Mouse (Mus musculus) liver, embryonic 14.5 days (tissue): ENCODE results near the gene Vwce. TPM values are rescaled to one million over a fixed set of nuclear protein-coding genes. Genes with fewer than 3 reads are reported as not detected.
A peak's percentile ranks its signal among the peaks of the same experiment; 100 is the strongest.

ENCODE experiments used
- ATAC-seq: fragments of 200-750 bp; cut with Nextera tagmentation; 2 replicates; pipeline ENCODE4 v1.8.0; 2017; ENCODE audit warnings: moderate number of reproducible peaks, mild to moderate bottlenecking, moderate library complexity; ENCODE audit not compliant: insufficient read depth
- DNase-seq, 3 experiments: peaks; one replicate each; pipeline ENCODE4 v3.0.0-alpha.2; 2012 to 2013; ENCODE audit warnings: low read depth in 3 of 3, low spot score in 3 of 3
- H3K27ac ChIP-seq: fragments of 300-500 bp; sonication (generic); 2 replicates; pipeline ENCODE4 v1.5.1; 2014; ENCODE audit warnings: moderate library complexity, mild to moderate bottlenecking, control low read depth, inconsistent platforms
- H3K27me3 ChIP-seq: fragments of 300-500 bp; sonication (generic); 2 replicates; pipeline ENCODE4 v1.6.1; 2014; ENCODE audit warnings: mild to moderate bottlenecking, low read length, moderate library complexity; ENCODE audit not compliant: control insufficient read depth, insufficient read depth
- H3K36me3 ChIP-seq: fragments of 300-500 bp; sonication (generic); replicated peaks from 2 replicates; pipeline ENCODE4 v1.6.1; 2014; ENCODE audit warnings: low read depth; ENCODE audit not compliant: control insufficient read depth, insufficient read depth
- H3K4me1 ChIP-seq, 2 experiments: fragments of 200-500 bp in 1 of 2; fragments of 300-500 bp in 1 of 2; sonication (generic) in 1 of 2; replicated peaks; 2 replicates each; pipeline ENCODE4 v1.6.1; 2012 to 2014; ENCODE audit warnings: antibody characterized with exemption in 1 of 2, inconsistent platforms in 1 of 2, low read length in 1 of 2; ENCODE audit not compliant: control insufficient read depth in 2 of 2, insufficient read depth in 2 of 2
- H3K4me2 ChIP-seq: fragments of 300-500 bp; sonication (generic); 2 replicates; pipeline ENCODE4 v1.6.1; 2014; ENCODE audit warnings: low read depth, mild to moderate bottlenecking, control low read depth, moderate library complexity
- H3K4me3 ChIP-seq, 2 experiments: fragments of 200-500 bp in 1 of 2; fragments of 300-500 bp in 1 of 2; sonication (generic) in 1 of 2; 2 replicates each; pipeline ENCODE4 v1.5.1; 2012 to 2014; ENCODE audit warnings: low read depth in 2 of 2, low read length in 2 of 2, mild to moderate bottlenecking in 2 of 2, control low read depth in 1 of 2, inconsistent platforms in 1 of 2, moderate library complexity in 1 of 2; ENCODE audit not compliant: insufficient read depth in 1 of 2
- H3K9ac ChIP-seq: fragments of 300-500 bp; sonication (generic); replicated peaks from 2 replicates; pipeline ENCODE4 v1.6.1; 2014; ENCODE audit warnings: mild to moderate bottlenecking, control low read depth, moderate library complexity
- H3K9me3 ChIP-seq: fragments of 300-500 bp; sonication (generic); 2 replicates; pipeline ENCODE4 v1.6.1; 2016; ENCODE audit warnings: low read length, mixed read lengths; ENCODE audit not compliant: control insufficient read depth
- CTCF ChIP-seq: IDR thresholded peaks from 2 replicates; pipeline ENCODE4 v1.5.1; 2016; ENCODE audit warnings: antibody characterized with exemption, low read depth, control low read depth
- EP300 ChIP-seq: IDR thresholded peaks from 2 replicates; pipeline ENCODE4 v1.6.1; 2016; ENCODE audit warnings: antibody characterized with exemption, low read depth
- WGBS: fragments of 180-500 bp; shearing (Covaris S2); extraction: QIAGEN DNeasy Blood & Tissue Kit; methylation state at CpG from one replicate; pipeline ENCODE4 v1.1.7; 2014; ENCODE audit not compliant: insufficient replicate concordance; 5-methylcytosine and 5-hydroxymethylcytosine counted together
- polyA plus RNA-seq, 2 experiments: library from polyadenylated mRNA; depleted of rRNA in 1 of 2; stranded (reverse) in 1 of 2; unstranded in 1 of 2; fragments of >200 nt; fragmentation: Nextera tagmentation in 1 of 2; extraction: Ambion mirVana in 1 of 2; gene quantifications; 2 replicates each; pipeline versions ENCODE4 v1.2.1 to v1.2.3; 2012 to 2014

Gene Vwce
- polyA plus RNA-seq, 2 experiments = 5.4 to 6.7 TPM

GRCm38 (mm10) chr19:10712646-10713045 is 78.6 kb downstream of the Vwce start:
- 81% methylated on average over 12 of the region's 12 CpGs for WGBS
- H3K27ac ChIP-seq = no peak overlapping the region
- no peaks in the 10 kb centered on the region for H3K27me3 ChIP-seq
- no peaks in the 10 kb centered on the region for H3K9me3 ChIP-seq
- H3K9ac ChIP-seq = no peak overlapping the region
- TF ChIP-seq CTCF (no peak), EP300 (no peak)
- H3K4me3 ChIP-seq = no peak overlapping the region
- H3K4me1 ChIP-seq = no peaks in the 10 kb centered on the region
- H3K36me3 ChIP-seq = peaks cover 18% of the 10 kb centered on the region
- ATAC-seq (no peak), DNase-seq (no peak)
- no peak overlapping the region for H3K4me2 ChIP-seq

GRCm38 (mm10) chr19:10713551-10713950 is 79.5 kb downstream of the Vwce start:
- no peak for DNase-seq
- Histone ChIP-seq H3K27me3 (no peaks in the 10 kb centered on the region), H3K27ac (no peak overlapping the region), H3K4me2 (no peak overlapping the region), H3K4me3 (no peak overlapping the region), H3K36me3 (peaks cover 18% of the 10 kb centered on the region), H3K9me3 (no peaks in the 10 kb centered on the region), H3K4me1 (no peaks in the 10 kb centered on the region), H3K9ac (no peak overlapping the region)
- no peak for ATAC-seq
- WGBS = 82% methylated on average over 10 of the region's 10 CpGs
- TF ChIP-seq EP300 (no peak), CTCF (no peak)

GRCm38 (mm10) chr19:10714168-10714567 is 80.2 kb downstream of the Vwce start:
- DNase-seq (no peak), ATAC-seq (no peak)
- Histone ChIP-seq H3K27me3 (no peaks in the 10 kb centered on the region), H3K27ac (no peak overlapping the region), H3K9me3 (no peaks in the 10 kb centered on the region), H3K36me3 (peaks cover 18% of the 10 kb centered on the region), H3K9ac (no peak overlapping the region), H3K4me3 (no peak overlapping the region), H3K4me2 (no peak overlapping the region), H3K4me1 (no peaks in the 10 kb centered on the region)
- no peak for TF ChIP-seq EP300
- TF ChIP-seq CTCF = no peak
- WGBS = 73% methylated on average over 6 of the region's 6 CpGs

GRCm38 (mm10) chr19:10714682-10715475 is 80.9 kb downstream of the Vwce start:
- DNase-seq (peak in 1 of 3 experiments; percentile 26), ATAC-seq (no peak)
- Histone ChIP-seq H3K27ac (no peak overlapping the region), H3K4me1 (no peaks in the 10 kb centered on the region), H3K4me2 (no peak overlapping the region), H3K27me3 (no peaks in the 10 kb centered on the region), H3K9me3 (no peaks in the 10 kb centered on the region), H3K4me3 (no peak overlapping the region), H3K9ac (no peak overlapping the region), H3K36me3 (peaks cover 18% of the 10 kb centered on the region)
- 37% methylated on average over 4 of the region's 4 CpGs for WGBS
- TF ChIP-seq CTCF (peak; percentile 82), EP300 (no peak)

- TF ChIP-seq EP300 = no peak
- no peak for TF ChIP-seq CTCF
- no peaks in the 10 kb centered on the region for H3K9me3 ChIP-seq
- no peaks in the 10 kb centered on the region for H3K4me1 ChIP-seq
- no peaks in the 10 kb centered on the region for H3K27me3 ChIP-seq
- H3K36me3 ChIP-seq = peaks cover 18% of the 10 kb centered on the region
- no peak overlapping the region for H3K9ac ChIP-seq
- no peak for DNase-seq
- H3K4me3 ChIP-seq = no peak overlapping the region
- no peak for ATAC-seq
- H3K27ac ChIP-seq = no peak overlapping the region
- WGBS = 70% methylated on average over 6 of the region's 6 CpGs
- no peak overlapping the region for H3K4me2 ChIP-seq
Measured at GRCm38 (mm10) chr19:10715476-10715875, 81.5 kb downstream of the Vwce start.

Other genes starting within 250 kb of the Vwce start
- 0.28 and 0.37 TPM in 2 replicates for gene Syt7, start 245.1 kb upstream of the Vwce start, polyA plus RNA-seq (2012; rRNA removed)
- 0.04 and 0.09 TPM in 2 replicates for gene Syt7, start 245.1 kb upstream of the Vwce start, polyA plus RNA-seq (2014; fragmentation: Nextera tagmentation; extraction: Ambion mirVana)
- gene Lrrc10b, start 176.7 kb upstream of the Vwce start, polyA plus RNA-seq (2012; rRNA removed) = 0.05 and 0.06 TPM in 2 replicates
- gene Lrrc10b, start 176.7 kb upstream of the Vwce start, polyA plus RNA-seq (2014; fragmentation: Nextera tagmentation; extraction: Ambion mirVana) = 0.08 TPM in 1 of 2 replicates, not detected in the other
- 0.17 and 0.26 TPM in 2 replicates for gene Ppp1r32, start 151.3 kb upstream of the Vwce start, polyA plus RNA-seq (2012; rRNA removed)
- gene Ppp1r32, start 151.3 kb upstream of the Vwce start, polyA plus RNA-seq (2014; fragmentation: Nextera tagmentation; extraction: Ambion mirVana) = 0.19 TPM in 1 of 2 replicates, not detected in the other
- gene Cpsf7, start 108.9 kb upstream of the Vwce start, polyA plus RNA-seq (2012; rRNA removed) = 16.2 and 22.9 TPM in 2 replicates
- gene Cpsf7, start 108.9 kb upstream of the Vwce start, polyA plus RNA-seq (2014; fragmentation: Nextera tagmentation; extraction: Ambion mirVana) = 12.8 and 14.1 TPM in 2 replicates
- gene Sdhaf2, start 108.1 kb upstream of the Vwce start, polyA plus RNA-seq (2012; rRNA removed) = 16.8 and 20.5 TPM in 2 replicates
- 26.9 and 31.0 TPM in 2 replicates for gene Sdhaf2, start 108.1 kb upstream of the Vwce start, polyA plus RNA-seq (2014; fragmentation: Nextera tagmentation; extraction: Ambion mirVana)
- 9.7 and 15.6 TPM in 2 replicates for gene Tmem216, start 78.0 kb upstream of the Vwce start, polyA plus RNA-seq (2012; rRNA removed)
- gene Tmem216, start 78.0 kb upstream of the Vwce start, polyA plus RNA-seq (2014; fragmentation: Nextera tagmentation; extraction: Ambion mirVana) = 13.2 and 16.9 TPM in 2 replicates
- gene Cyb561a3, start 57.0 kb upstream of the Vwce start, polyA plus RNA-seq (2012; rRNA removed) = 9.5 and 11.8 TPM in 2 replicates
- 11.0 and 12.9 TPM in 2 replicates for gene Cyb561a3, start 57.0 kb upstream of the Vwce start, polyA plus RNA-seq (2014; fragmentation: Nextera tagmentation; extraction: Ambion mirVana)
- gene Tmem138, start 56.9 kb upstream of the Vwce start, polyA plus RNA-seq (2012; rRNA removed) = 7.5 and 8.3 TPM in 2 replicates
- 11.5 and 12.6 TPM in 2 replicates for gene Tmem138, start 56.9 kb upstream of the Vwce start, polyA plus RNA-seq (2014; fragmentation: Nextera tagmentation; extraction: Ambion mirVana)
- gene Ddb1, start 28.9 kb upstream of the Vwce start, polyA plus RNA-seq (2012; rRNA removed) = 66.8 and 91.2 TPM in 2 replicates
- 133 and 147 TPM in 2 replicates for gene Ddb1, start 28.9 kb upstream of the Vwce start, polyA plus RNA-seq (2014; fragmentation: Nextera tagmentation; extraction: Ambion mirVana)
- 11.7 and 13.9 TPM in 2 replicates for gene Tkfc, start 28.6 kb upstream of the Vwce start, polyA plus RNA-seq (2012; rRNA removed)
- gene Tkfc, start 28.6 kb upstream of the Vwce start, polyA plus RNA-seq (2014; fragmentation: Nextera tagmentation; extraction: Ambion mirVana) = 15.1 and 15.6 TPM in 2 replicates
- 0.02 TPM in 1 of 2 replicates, not detected in the other for gene Pga5, start 43.9 kb downstream of the Vwce start, polyA plus RNA-seq (2012; rRNA removed)
- gene Pga5, start 43.9 kb downstream of the Vwce start, polyA plus RNA-seq (2014; fragmentation: Nextera tagmentation; extraction: Ambion mirVana) = not detected in 2 replicates
- gene Vps37c, start 54.5 kb downstream of the Vwce start, polyA plus RNA-seq (2012; rRNA removed) = 6.0 and 6.3 TPM in 2 replicates
- gene Vps37c, start 54.5 kb downstream of the Vwce start, polyA plus RNA-seq (2014; fragmentation: Nextera tagmentation; extraction: Ambion mirVana) = 9.3 and 10.4 TPM in 2 replicates
- gene Cd5, start 104.8 kb downstream of the Vwce start, polyA plus RNA-seq (2012; rRNA removed) = 0.02 and 0.13 TPM in 2 replicates
- 0.04 TPM in 1 of 2 replicates, not detected in the other for gene Cd5, start 104.8 kb downstream of the Vwce start, polyA plus RNA-seq (2014; fragmentation: Nextera tagmentation; extraction: Ambion mirVana)
- gene Cd6, start 195.8 kb downstream of the Vwce start, polyA plus RNA-seq (2012; rRNA removed) = not detected in 2 replicates
- 0.05 TPM in 1 of 2 replicates, not detected in the other for gene Cd6, start 195.8 kb downstream of the Vwce start, polyA plus RNA-seq (2014; fragmentation: Nextera tagmentation; extraction: Ambion mirVana)
- 3.7 and 3.8 TPM in 2 replicates for gene Slc15a3, start 205.5 kb downstream of the Vwce start, polyA plus RNA-seq (2012; rRNA removed)
- gene Slc15a3, start 205.5 kb downstream of the Vwce start, polyA plus RNA-seq (2014; fragmentation: Nextera tagmentation; extraction: Ambion mirVana) = 0.90 and 1.4 TPM in 2 replicates
- 2.5 and 2.8 TPM in 2 replicates for gene Tmem132a, start 235.7 kb downstream of the Vwce start, polyA plus RNA-seq (2012; rRNA removed)
- 1.6 and 2.2 TPM in 2 replicates for gene Tmem132a, start 235.7 kb downstream of the Vwce start, polyA plus RNA-seq (2014; fragmentation: Nextera tagmentation; extraction: Ambion mirVana)
- gene Tmem109, start 247.8 kb downstream of the Vwce start, polyA plus RNA-seq (2012; rRNA removed) = 10.9 and 11.1 TPM in 2 replicates
- gene Tmem109, start 247.8 kb downstream of the Vwce start, polyA plus RNA-seq (2014; fragmentation: Nextera tagmentation; extraction: Ambion mirVana) = 16.1 and 16.5 TPM in 2 replicates